Mouse (Mus musculus) C2C12 (cell line): ENCODE measurements around the gene Adam15. TPM values are rescaled to one million over a fixed set of nuclear protein-coding genes. Genes with fewer than 3 reads are reported as not detected.

Experiments used
- H3K27me3 ChIP-seq: one replicate; pipeline ENCODE4 v1.6.1; 2011; ENCODE audit not compliant: control insufficient read depth, insufficient read depth, insufficient read length
- H3K36me3 ChIP-seq: one replicate; pipeline ENCODE4 v1.6.1; 2011; ENCODE audit not compliant: control insufficient read depth, insufficient read depth
- H3K4me3 ChIP-seq: one replicate; pipeline ENCODE4 v1.5.1; 2011; ENCODE audit warnings: mild to moderate bottlenecking, control low read depth; ENCODE audit not compliant: poor library complexity, insufficient read depth, severe bottlenecking
- H3K79me2 ChIP-seq: one replicate; pipeline ENCODE4 v1.6.1; 2011; ENCODE audit not compliant: control insufficient read depth, insufficient read depth
- H3K79me3 ChIP-seq: one replicate; pipeline ENCODE4 v1.6.1; 2011; ENCODE audit warnings: low read depth, control low read depth
- H3ac ChIP-seq: one replicate; pipeline ENCODE3; 2011; ENCODE audit warnings: low read depth; ENCODE audit not compliant: control insufficient read depth, insufficient read length
- CEBPB ChIP-seq: IDR thresholded peaks from one replicate; pipeline ENCODE4 v1.6.1; 2011; ENCODE audit warnings: low read depth, mild to moderate bottlenecking, control low read depth, moderate library complexity
- CTCF ChIP-seq: IDR thresholded peaks from one replicate; pipeline ENCODE4 v1.5.1; 2011; ENCODE audit not compliant: control insufficient read depth, insufficient read depth, insufficient read length
- FOSL1 ChIP-seq: IDR thresholded peaks from one replicate; pipeline ENCODE4 v1.8.0; 2011; ENCODE audit warnings: mild to moderate bottlenecking, low read length; ENCODE audit not compliant: poor library complexity, insufficient read depth, severe bottlenecking
- MAX ChIP-seq: IDR thresholded peaks from one replicate; pipeline ENCODE4 v1.6.1; 2011; ENCODE audit warnings: mild to moderate bottlenecking, control low read depth
- MYOD1 ChIP-seq: IDR thresholded peaks from one replicate; pipeline ENCODE4 v1.6.1; 2011; ENCODE audit warnings: low read depth; ENCODE audit not compliant: control insufficient read depth, insufficient read length
- MYOG ChIP-seq: IDR thresholded peaks from one replicate; pipeline ENCODE4 v1.6.1; 2011; ENCODE audit not compliant: control insufficient read depth, insufficient read length; ENCODE audit errors: extremely low read depth
- USF1 ChIP-seq: IDR thresholded peaks from one replicate; pipeline ENCODE4 v1.6.1; 2011; ENCODE audit warnings: low read depth, mild to moderate bottlenecking, control low read depth, moderate library complexity
- long read RNA-seq, 2 experiments: library from polyadenylated mRNA; unstranded; transcript quantifications; one replicate each; pipeline ENCODE4 v2.0.0; 2019 to 2020
- polyA plus RNA-seq: library from polyadenylated mRNA; unstranded; fragments of >200 nt; fragmentation: generic; extraction: Trizol; gene quantifications from one replicate; pipeline ENCODE4 v1.2.1, GENCODE M21; 2012; ENCODE audit warnings: missing spikeins

Adam15 gene
- polyA plus RNA-seq = 60.2 TPM
- long read RNA-seq, experiment 1, transcript Adam15-202 (21 exons, 2,799 nt) = major isoform, 31 of 54 reads
- long read RNA-seq, experiment 1, partial matches to known transcripts = 11 of 54 reads
- long read RNA-seq, experiment 1, other reads (novel, unspliced or antisense) = 8 of 54 reads
- long read RNA-seq, experiment 2, transcript Adam15-202 (21 exons, 2,799 nt) = major isoform, 180 of 240 reads
- long read RNA-seq, experiment 2, partial matches to known transcripts = 9 of 240 reads
- long read RNA-seq, experiment 2, other reads (novel, unspliced or antisense) = 46 of 240 reads

DNA sequence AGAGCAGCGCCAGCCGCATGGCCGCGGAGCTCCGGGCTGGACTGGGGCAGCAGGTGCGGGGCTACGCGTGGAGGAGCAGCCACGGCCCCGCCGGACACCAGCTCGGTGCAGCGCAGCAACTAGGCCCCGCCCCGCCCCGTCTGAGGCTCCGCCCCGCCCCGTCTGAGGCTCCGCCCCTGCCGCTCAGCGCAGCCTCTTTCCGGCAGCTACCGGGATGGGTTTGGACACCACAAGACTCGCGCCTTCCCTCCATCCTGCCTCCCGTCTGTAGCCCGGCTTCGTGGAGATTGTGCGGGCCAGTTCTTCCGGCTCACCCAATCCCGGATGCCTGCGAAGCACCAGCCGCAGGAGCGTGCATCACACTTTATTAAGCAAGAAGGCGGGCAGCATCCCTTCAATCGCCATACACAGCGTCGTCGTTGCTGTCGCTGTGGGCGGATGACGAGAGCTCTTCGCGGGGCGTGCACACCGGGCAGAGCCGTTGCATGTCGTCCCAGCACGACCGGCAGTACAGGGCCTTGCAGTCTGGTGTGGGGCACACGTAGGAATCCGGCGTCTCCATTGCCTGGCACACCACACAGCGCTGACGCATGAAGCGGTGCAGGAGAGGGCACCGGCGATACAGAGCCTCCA is at the start of gene Adam15:
Gene Adam15, minus strand, starts transcription at position 128 of the 633 bp plus-strand sequence.
- Histone ChIP-seq H3K27me3 (no peaks in the 10 kb centered on the region), H3K4me3 (peak within 1 kb of the TSS; percentile 43), H3K79me2 (no peaks in the 10 kb centered on the region), H3ac (peak within 1 kb of the TSS; percentile 77), H3K36me3 (peaks cover 8% of the 10 kb centered on the region), H3K79me3 (no peaks in the 10 kb centered on the region)
- TF ChIP-seq MAX (peak; percentile 73), MYOG (no peak)

DNA sequence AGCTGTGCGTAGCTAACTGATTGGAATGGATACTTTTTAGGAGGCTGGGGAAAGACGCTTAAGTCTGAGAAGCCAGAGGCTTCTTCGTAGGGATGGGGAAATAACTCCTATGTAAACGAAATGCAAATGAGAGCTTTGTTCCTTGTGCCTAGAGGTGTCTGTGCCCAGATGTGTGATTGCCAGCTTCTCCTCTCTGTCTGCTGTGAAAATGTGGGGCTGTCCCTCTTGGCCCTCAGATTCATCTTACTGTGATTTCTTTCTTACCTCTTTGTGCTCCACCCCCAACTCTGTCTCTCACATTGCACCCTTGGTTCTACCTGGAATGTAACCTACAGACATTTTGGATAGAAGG is 46.8 kb upstream of the Adam15 start:
- no peak overlapping the region for H3ac ChIP-seq
- H3K79me2 ChIP-seq = peaks cover 14% of the 10 kb centered on the region
- H3K79me3 ChIP-seq = no peaks in the 10 kb centered on the region
- H3K36me3 ChIP-seq = peaks cover 3% of the 10 kb centered on the region
- TF ChIP-seq FOSL1 = no peak
- no peak overlapping the region for H3K4me3 ChIP-seq
- H3K27me3 ChIP-seq = no peaks in the 10 kb centered on the region

DNA sequence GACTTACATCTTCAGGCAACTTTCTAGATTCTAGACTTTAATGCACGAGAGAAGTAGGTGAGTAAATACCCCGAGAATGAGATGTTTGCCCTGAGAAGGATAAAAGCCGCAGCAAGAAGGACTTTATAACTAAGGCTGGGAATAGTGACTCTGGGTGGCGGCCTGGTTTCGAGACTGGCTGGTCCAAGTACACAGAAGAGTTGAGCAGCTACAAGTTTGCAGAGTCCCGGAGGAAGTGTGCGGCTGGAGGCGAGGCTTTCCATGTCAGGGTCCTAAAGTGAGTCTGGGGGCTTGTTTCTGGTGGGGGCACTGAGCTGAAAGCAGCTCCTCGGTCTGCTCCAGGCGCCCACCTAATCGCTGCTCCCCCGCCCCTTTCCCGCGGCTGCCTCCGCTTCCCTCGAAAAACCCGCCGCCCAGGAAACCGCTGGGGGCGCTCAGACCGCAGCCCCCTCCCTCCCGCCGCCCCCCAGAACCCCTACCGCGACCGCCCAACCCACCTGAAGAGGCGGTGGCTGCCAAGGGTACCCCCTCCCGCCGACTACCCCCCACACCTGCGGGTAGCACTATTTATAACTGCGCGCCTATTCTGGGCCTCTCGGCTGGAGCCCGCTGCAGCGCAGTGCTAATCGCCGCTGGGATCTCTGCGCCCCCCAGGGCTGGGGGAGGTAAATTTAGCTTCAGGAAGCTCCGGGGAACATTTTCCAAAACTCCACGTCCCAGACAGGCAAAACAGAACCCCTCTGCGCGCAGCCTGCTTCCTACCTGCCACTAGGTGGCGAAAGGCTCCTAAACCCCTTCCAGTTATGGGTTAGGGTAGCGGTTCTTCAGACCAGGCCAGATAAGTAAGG is 46.2 kb upstream of the Adam15 start:
- Histone ChIP-seq H3K79me3 (no peaks in the 10 kb centered on the region), H3K36me3 (no peaks in the 10 kb centered on the region), H3K79me2 (peaks cover 20% of the 10 kb centered on the region), H3K4me3 (peak overlapping the region; percentile 34), H3K27me3 (no peaks in the 10 kb centered on the region), H3ac (peak overlapping the region; percentile 62)
- TF ChIP-seq FOSL1 (no peak), CTCF (peak; percentile 82)

GRCm38 (mm10) chr3:89395419-89395805 is 45.6 kb upstream of the Adam15 start:
- no peaks in the 10 kb centered on the region for H3K27me3 ChIP-seq
- TF ChIP-seq MAX = no peak
- TF ChIP-seq USF1 = no peak
- TF ChIP-seq MYOG = no peak
- no peak for TF ChIP-seq CEBPB
- H3K79me3 ChIP-seq = no peaks in the 10 kb centered on the region
- peak overlapping the region; percentile 56 for H3ac ChIP-seq
- no peaks in the 10 kb centered on the region for H3K36me3 ChIP-seq
- H3K4me3 ChIP-seq = peak overlapping the region; percentile 34
- peaks cover 26% of the 10 kb centered on the region for H3K79me2 ChIP-seq

DNA sequence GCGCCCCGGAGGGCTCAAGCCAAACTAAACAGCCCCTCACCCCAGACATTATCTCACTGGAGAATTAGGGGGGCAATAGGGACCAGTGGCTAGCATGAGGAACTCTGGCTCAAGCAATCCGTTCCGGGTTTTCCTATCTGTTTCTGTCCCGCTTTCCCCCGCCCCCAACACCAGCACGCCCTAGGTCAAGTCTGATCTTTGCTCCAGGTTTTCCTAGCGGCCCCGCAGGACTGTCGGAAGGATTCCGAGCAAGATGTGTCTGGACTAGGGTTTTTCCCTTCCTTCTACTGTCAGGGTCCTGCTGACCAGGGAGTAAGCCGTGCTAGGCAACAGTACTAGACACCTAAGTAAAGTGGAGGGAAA is 45.1 kb upstream of the Adam15 start:
- Histone ChIP-seq H3K27me3 (no peaks in the 10 kb centered on the region), H3K36me3 (no peaks in the 10 kb centered on the region), H3K79me2 (peaks cover 31% of the 10 kb centered on the region), H3ac (peak overlapping the region; percentile 56), H3K4me3 (peak overlapping the region; percentile 34), H3K79me3 (no peaks in the 10 kb centered on the region)
- no peak for TF ChIP-seq MYOG
- peak; percentile 40 for TF ChIP-seq MAX

- Histone ChIP-seq H3K79me3 (peaks cover 2% of the 10 kb centered on the region), H3K4me3 (peak within 1 kb of the TSS; percentile 34), H3K79me2 (peaks cover 38% of the 10 kb centered on the region), H3ac (peak within 1 kb of the TSS; percentile 56), H3K36me3 (no peaks in the 10 kb centered on the region), H3K27me3 (no peaks in the 10 kb centered on the region)
- TF ChIP-seq MAX (no peak), CTCF (no peak), MYOG (no peak), FOSL1 (no peak), CEBPB (no peak), USF1 (no peak), MYOD1 (no peak)
Measured at GRCm38 (mm10) chr3:89394006-89394893, 44.5 kb upstream of the Adam15 start, which contains the start of gene Zbtb7b. Gene Zbtb7b (minus strand): TSS chr3:89394776.
